Mouse (Mus musculus): Measurements from ENCODE around the gene Adk. TPM values are rescaled to one million over a fixed set of nuclear protein-coding genes. Genes with fewer than 3 reads are reported as not detected.

Gene Adk
- polyA plus RNA-seq, 1 experiment = 66.2 TPM

- Histone ChIP-seq H3K27ac (ENCODE audit: insufficient read depth, low read length) (no peak overlapping the region), H3K4me1 (ENCODE audit: control insufficient read depth, insufficient read depth, low read length) (no peaks in the 10 kb centered on the region), H3K4me3 (replicated peaks; ENCODE audit: insufficient read depth, low read depth, low read length) (no peak overlapping the region), H3K27me3 (ENCODE audit: control insufficient read depth, insufficient read depth, low read length) (no peaks in the 10 kb centered on the region)
- WGBS = 29% methylated on average over 2 of the region's 2 CpGs
- TF ChIP-seq POLR2A (IDR thresholded peaks at IDR 0.05; ENCODE audit: borderline replicate concordance, insufficient read depth, low read length) = no peak
- TF ChIP-seq CTCF (IDR thresholded peaks at IDR 0.05; ENCODE audit: borderline replicate concordance, insufficient read depth, low read depth, low read length) = no peak
- no peak for DNase-seq
Observed at GRCm38 (mm10) chr14:21368622-21369021, 316.2 kb downstream of the Adk start.

GRCm38 (mm10) chr14:21369127-21369526, 316.8 kb downstream of the Adk start:
- WGBS = 33% methylated on average over 5 of the region's 5 CpGs
- no peak for TF ChIP-seq CTCF (IDR thresholded peaks at IDR 0.05; ENCODE audit: borderline replicate concordance, insufficient read depth, low read depth, low read length)
- TF ChIP-seq POLR2A (IDR thresholded peaks at IDR 0.05; ENCODE audit: borderline replicate concordance, insufficient read depth, low read length) = no peak
- no peaks in the 10 kb centered on the region for H3K27me3 ChIP-seq (ENCODE audit: control insufficient read depth, insufficient read depth, low read length)
- DNase-seq = peak; percentile 17 to 18
- H3K4me1 ChIP-seq (ENCODE audit: control insufficient read depth, insufficient read depth, low read length) = no peaks in the 10 kb centered on the region
- H3K4me3 ChIP-seq (replicated peaks; ENCODE audit: insufficient read depth, low read depth, low read length) = no peak overlapping the region
- H3K27ac ChIP-seq (ENCODE audit: insufficient read depth, low read length) = no peak overlapping the region

GRCm38 (mm10) chr14:21371946-21372345, 319.6 kb downstream of the Adk start:
- DNase-seq = no peak
- H3K27me3 ChIP-seq (ENCODE audit: control insufficient read depth, insufficient read depth, low read length) = no peaks in the 10 kb centered on the region
- H3K4me1 ChIP-seq (ENCODE audit: control insufficient read depth, insufficient read depth, low read length) = no peaks in the 10 kb centered on the region
- TF ChIP-seq CTCF (IDR thresholded peaks at IDR 0.05; ENCODE audit: borderline replicate concordance, insufficient read depth, low read depth, low read length) = no peak
- no peak overlapping the region for H3K27ac ChIP-seq (ENCODE audit: insufficient read depth, low read length)
- no peak overlapping the region for H3K4me3 ChIP-seq (replicated peaks; ENCODE audit: insufficient read depth, low read depth, low read length)
- 45% methylated on average over 2 of the region's 2 CpGs for WGBS

- no peaks in the 10 kb centered on the region for H3K4me1 ChIP-seq (ENCODE audit: control insufficient read depth, insufficient read depth, low read length)
- no peak overlapping the region for H3K27ac ChIP-seq (ENCODE audit: insufficient read depth, low read length)
- DNase-seq = no peak
- no peaks in the 10 kb centered on the region for H3K27me3 ChIP-seq (ENCODE audit: control insufficient read depth, insufficient read depth, low read length)
- 88% methylated on average over 5 of the region's 5 CpGs for WGBS
- no peak for TF ChIP-seq POLR2A (IDR thresholded peaks at IDR 0.05; ENCODE audit: borderline replicate concordance, insufficient read depth, low read length)
- H3K4me3 ChIP-seq (replicated peaks; ENCODE audit: insufficient read depth, low read depth, low read length) = no peak overlapping the region
Observed at GRCm38 (mm10) chr14:21372689-21373088, 320.3 kb downstream of the Adk start.

GRCm38 (mm10) chr14:21383701-21384428, 331.5 kb downstream of the Adk start:
- WGBS = 90% methylated on average over 5 of the region's 5 CpGs
- H3K4me1 ChIP-seq (ENCODE audit: control insufficient read depth, insufficient read depth, low read length) = no peaks in the 10 kb centered on the region
- no peak overlapping the region for H3K27ac ChIP-seq (ENCODE audit: insufficient read depth, low read length)
- H3K4me3 ChIP-seq (replicated peaks; ENCODE audit: insufficient read depth, low read depth, low read length) = no peak overlapping the region
- H3K27me3 ChIP-seq (ENCODE audit: control insufficient read depth, insufficient read depth, low read length) = no peaks in the 10 kb centered on the region
- no peak for DNase-seq
- TF ChIP-seq POLR2A (IDR thresholded peaks at IDR 0.05; ENCODE audit: borderline replicate concordance, insufficient read depth, low read length) = no peak
- TF ChIP-seq CTCF (IDR thresholded peaks at IDR 0.05; ENCODE audit: borderline replicate concordance, insufficient read depth, low read depth, low read length) = no peak

- TF ChIP-seq CTCF (IDR thresholded peaks at IDR 0.05; ENCODE audit: borderline replicate concordance, insufficient read depth, low read depth, low read length) (no peak), POLR2A (IDR thresholded peaks at IDR 0.05; ENCODE audit: borderline replicate concordance, insufficient read depth, low read length) (no peak)
- 95% methylated on average over 7 of the region's 7 CpGs for WGBS
- DNase-seq = no peak
Observed at GRCm38 (mm10) chr14:21399506-21399905, 347.1 kb downstream of the Adk start.

GRCm38 (mm10) chr14:21402157-21402601, 349.8 kb downstream of the Adk start:
- Histone ChIP-seq H3K27me3 (ENCODE audit: control insufficient read depth, insufficient read depth, low read length) (no peaks in the 10 kb centered on the region), H3K4me1 (ENCODE audit: control insufficient read depth, insufficient read depth, low read length) (peaks cover 3% of the 10 kb centered on the region), H3K4me3 (replicated peaks; ENCODE audit: insufficient read depth, low read depth, low read length) (no peak overlapping the region), H3K27ac (ENCODE audit: insufficient read depth, low read length) (no peak overlapping the region)
- TF ChIP-seq CTCF (IDR thresholded peaks at IDR 0.05; ENCODE audit: borderline replicate concordance, insufficient read depth, low read depth, low read length) (no peak), POLR2A (IDR thresholded peaks at IDR 0.05; ENCODE audit: borderline replicate concordance, insufficient read depth, low read length) (no peak)
- 23% methylated on average over 8 of the region's 8 CpGs for WGBS
- peak; percentile 15 to 17 for DNase-seq

More at GRCm38 (mm10) chr14:21399506-21399905, 347.1 kb downstream of the Adk start:
- H3K27ac ChIP-seq (ENCODE audit: insufficient read depth, low read length) = no peak overlapping the region
- no peaks in the 10 kb centered on the region for H3K27me3 ChIP-seq (ENCODE audit: control insufficient read depth, insufficient read depth, low read length)
- peaks cover 3% of the 10 kb centered on the region for H3K4me1 ChIP-seq (ENCODE audit: control insufficient read depth, insufficient read depth, low read length)
- no peak overlapping the region for H3K4me3 ChIP-seq (replicated peaks; ENCODE audit: insufficient read depth, low read depth, low read length)

- Histone ChIP-seq H3K27me3 (ENCODE audit: control insufficient read depth, insufficient read depth, low read length) (no peaks in the 10 kb centered on the region), H3K27ac (ENCODE audit: insufficient read depth, low read length) (no peak overlapping the region), H3K4me3 (replicated peaks; ENCODE audit: insufficient read depth, low read depth, low read length) (no peak overlapping the region), H3K4me1 (ENCODE audit: control insufficient read depth, insufficient read depth, low read length) (peaks cover 3% of the 10 kb centered on the region)
- 56% methylated on average over 8 of the region's 8 CpGs for WGBS
- TF ChIP-seq CTCF (IDR thresholded peaks at IDR 0.05; ENCODE audit: borderline replicate concordance, insufficient read depth, low read depth, low read length) (no peak), POLR2A (IDR thresholded peaks at IDR 0.05; ENCODE audit: borderline replicate concordance, insufficient read depth, low read length) (no peak)
- DNase-seq = no peak
Observed at GRCm38 (mm10) chr14:21402621-21403405, 350.4 kb downstream of the Adk start.
